In genomic region chr2:167136909-167137308, GRCm38 (mm10) we compare ENCODE assay signal across 11 mouse cellular contexts. TPM values are rescaled to one million over a fixed set of nuclear protein-coding genes. Genes with fewer than 3 reads are reported as not detected.
DNase-seq lines count a peak whose midpoint lies in the region; ATAC-seq and TF ChIP-seq lines count a peak whose summit lies in the region.
"Had no signal": no experiment of that assay in that cellular context is flagged by ENCODE, and none has a peak within 500 bp of the region (broad histone marks: within the 10 kb centered on the region; RNA-seq: fewer than 3 reads in every experiment).

No protein-coding gene starts in this region.

- H3K4me3 ChIP-seq in hindbrain, embryonic 14.5 days (replicated peaks; ENCODE audit: low read length) = no peak overlapping the region
- no peak overlapping the region for H3K4me3 ChIP-seq in thymus, adult 2 months (ENCODE audit: control insufficient read depth, insufficient read depth, low read length)
- H3K4me3 ChIP-seq: embryonic facial prominence, embryonic 12.5 days; liver, embryonic 15.5 days had no signal

- H3K4me1 ChIP-seq in hindbrain, embryonic 14.5 days (replicated peaks; ENCODE audit: control insufficient read depth, insufficient read depth, low read length) = peaks cover 11% of the 10 kb centered on the region
- peaks cover 22% of the 10 kb centered on the region for H3K4me1 ChIP-seq in thymus, adult 2 months (replicated peaks; ENCODE audit: control insufficient read depth, insufficient read depth, low read length)
- H3K4me1 ChIP-seq: embryonic facial prominence, embryonic 12.5 days had no signal

- peak overlapping the region; percentile 24 for H3K4me2 ChIP-seq in hindbrain, embryonic 14.5 days (replicated peaks)
- H3K4me2 ChIP-seq: embryonic facial prominence, embryonic 12.5 days; liver, embryonic 15.5 days had no signal

- peak; percentile 44; the same call in 1 of the 2 replicates for ATAC-seq in hindbrain, embryonic 14.5 days (ENCODE audit: low FRiP score)

- H3K27ac ChIP-seq in hindbrain, embryonic 14.5 days = peak overlapping the region; percentile 26; the same call in 1 of the 2 replicates
- no peak overlapping the region for H3K27ac ChIP-seq in thymus, adult 2 months (ENCODE audit: control insufficient read depth, insufficient read depth, low read length)
- H3K27ac ChIP-seq: embryonic facial prominence, embryonic 12.5 days; liver, embryonic 15.5 days had no signal

- intact Hi-C loops in left cerebral cortex, postnatal 14 days (cut with DNase I) = loop anchor here (5.0 kb wide), 1 partner anchor 50 kb away; no protein-coding TSS in a partner anchor

- peak; percentile 90 to 92 for DNase-seq in cerebellum, postnatal 10 days
- no peak for DNase-seq in cerebellum, adult 11 months
- peak; percentile 76 for DNase-seq in hindbrain, embryonic 14.5 days (ENCODE audit: low spot score)
- peak; percentile 94 to 97 for DNase-seq in left cerebral cortex, postnatal 14 days (ENCODE audit: low spot score in 2 of 2)
- peak; percentile 95 for DNase-seq in right cerebral cortex, postnatal 14 days
- DNase-seq in heart, adult 9 months (ENCODE audit: low spot score in 2 of 2) = no peak
- no peak for DNase-seq in thymus, adult 2 months
- DNase-seq in kidney, postnatal 36 days = no peak
- DNase-seq: B cell, adult 2 months had no signal

- no peaks in the 10 kb centered on the region for H3K27me3 ChIP-seq in hindbrain, embryonic 14.5 days (ENCODE audit: control insufficient read depth, insufficient read depth, low read length)
- H3K27me3 ChIP-seq in thymus, adult 2 months (ENCODE audit: control insufficient read depth, insufficient read depth, low read length) = no peaks in the 10 kb centered on the region
- H3K27me3 ChIP-seq: embryonic facial prominence, embryonic 12.5 days had no signal

- TF ChIP-seq CTCF in thymus, adult 2 months (IDR thresholded peaks at IDR 0.05; ENCODE audit: borderline replicate concordance, control insufficient read depth, extremely low read depth, insufficient read depth, low read length, poor library complexity) = no peak

- TF ChIP-seq POLR2A in thymus, adult 2 months (IDR thresholded peaks at IDR 0.05; ENCODE audit: control insufficient read depth, extremely low read depth, insufficient read depth, low read length, poor library complexity) = no peak

- H3K36me3 ChIP-seq in hindbrain, embryonic 14.5 days (replicated peaks; ENCODE audit: control insufficient read depth, insufficient read depth) = no peaks in the 10 kb centered on the region
- H3K36me3 ChIP-seq in thymus, adult 2 months (ENCODE audit: control insufficient read depth, insufficient read depth, low read length) = no peaks in the 10 kb centered on the region
- H3K36me3 ChIP-seq: embryonic facial prominence, embryonic 12.5 days; liver, embryonic 15.5 days had no signal

- 25% methylated on average over 14 of the region's 14 CpGs for WGBS in hindbrain, embryonic 14.5 days
- WGBS in thymus, adult 2 months = 95% methylated on average over 14 of the region's 14 CpGs

- H3K9me3 ChIP-seq in hindbrain, embryonic 14.5 days (ENCODE audit: control insufficient read depth, low read length) = no peaks in the 10 kb centered on the region
- H3K9me3 ChIP-seq: embryonic facial prominence, embryonic 12.5 days; liver, embryonic 15.5 days had no signal

- no peak overlapping the region for H3K9ac ChIP-seq in hindbrain, embryonic 14.5 days
- H3K9ac ChIP-seq: embryonic facial prominence, embryonic 12.5 days; liver, embryonic 15.5 days had no signal

RNA-seq across cellular contexts. Expression of gene Kcnb1, which starts 53.0 kb away (rescaled TPM):
- 3.5 and 3.9 TPM in 2 replicates for polyA plus RNA-seq in hindbrain, embryonic 14.5 days (2014; fragmentation: Nextera tagmentation; extraction: Ambion mirVana)
- 100 to 1,000 TPM; 149 to 157 TPM for total RNA-seq in left cerebral cortex, postnatal 14 days (2021)
- 1.7 and 2.1 TPM in 2 replicates for polyA plus RNA-seq in thymus, adult 2 months (2012; rRNA removed)

Comparison
In these comparisons a context has a peak if more than half of its experiments do, and no peak if none do; other contexts are left out.
1. DNase-seq: peak in cerebellum, postnatal 10 days (2 of 2), hindbrain, embryonic 14.5 days (single experiment), left cerebral cortex, postnatal 14 days (2 of 2) and right cerebral cortex, postnatal 14 days (single experiment); none in cerebellum, adult 11 months (single experiment), heart, adult 9 months (0 of 2), thymus, adult 2 months (single experiment) and kidney, postnatal 36 days (0 of 2).